Mouse (Mus musculus) small intestine, adult 2 months (tissue): ENCODE measurements around the gene Pccb.

ENCODE experiments used
- CTCF ChIP-seq: fragments of 200-500 bp; IDR thresholded peaks from 2 replicates; pipeline ENCODE4 v1.5.1; 2012; ENCODE audit warnings: low read depth, mild to moderate bottlenecking, control low read depth, inconsistent platforms, low read length, moderate library complexity, mixed read lengths; ENCODE audit not compliant: insufficient replicate concordance, insufficient read length; ENCODE audit errors: extremely low read depth
- POLR2A ChIP-seq: fragments of 200-500 bp; IDR thresholded peaks from 2 replicates; pipeline ENCODE4 v1.6.1; 2012; ENCODE audit warnings: low read depth, mild to moderate bottlenecking, control low read depth, inconsistent platforms, low read length, moderate library complexity

DNA sequence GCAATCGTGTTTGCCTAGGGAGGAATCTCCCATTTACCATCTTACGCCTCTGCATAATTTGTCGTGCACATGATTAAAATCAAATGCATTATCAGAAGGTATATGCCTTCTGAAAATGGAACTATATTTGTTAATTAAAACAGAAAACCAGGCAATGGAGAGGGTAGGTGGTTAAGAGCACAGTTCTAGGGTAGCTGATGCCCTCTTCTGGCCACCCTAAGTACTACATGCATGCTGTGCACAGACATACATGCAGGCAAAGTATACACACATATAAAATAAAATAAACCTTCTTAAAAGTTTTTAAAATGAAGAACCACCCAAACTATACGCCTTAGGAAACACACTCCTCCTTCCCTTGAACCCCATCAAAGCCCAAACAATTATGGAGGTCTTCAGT, 32.6 kb downstream of the Pccb start:
- no peak for TF ChIP-seq CTCF
- TF ChIP-seq POLR2A: no peak
